9 mouse cellular contexts compared by ENCODE assay signal in genomic region chr10:77530140-77530539, GRCm38 (mm10). TPM values are rescaled to one million over a fixed set of nuclear protein-coding genes. Genes with fewer than 3 reads are reported as not detected.
DNase-seq lines count a peak whose midpoint lies in the region; ATAC-seq and TF ChIP-seq lines count a peak whose summit lies in the region.
"Had no signal": no experiment of that assay in that cellular context is flagged by ENCODE, and none has a peak within 500 bp of the region (broad histone marks: within the 10 kb centered on the region; RNA-seq: fewer than 3 reads in every experiment).

Gene Itgb2 (plus strand): TSS chr10:77530252.

- no peak for DNase-seq in kidney, adult 2 months
- peak; percentile 92 for DNase-seq in thymus, postnatal 14 days
- no peak for DNase-seq in left cerebral cortex, postnatal 4 days
- DNase-seq in layer of hippocampus, postnatal 25 days (ENCODE audit: extremely low spot score in 1 of 2, low spot score in 1 of 2): no peak
- DNase-seq in urinary bladder, postnatal 36 days (ENCODE audit: low spot score in 2 of 2): no peak
- DNase-seq: kidney, postnatal 36 days had no signal

- no peaks in the 10 kb centered on the region for H3K36me3 ChIP-seq in kidney, adult 2 months (ENCODE audit: control insufficient read depth, insufficient read depth, low read length)
- no peaks in the 10 kb centered on the region for H3K36me3 ChIP-seq in kidney, embryonic 16.5 days (ENCODE audit: insufficient read depth, low read length)
- H3K36me3 ChIP-seq in heart, embryonic 15.5 days: no peaks in the 10 kb centered on the region

- no peaks in the 10 kb centered on the region for H3K9me3 ChIP-seq in kidney, embryonic 16.5 days (ENCODE audit: low read length)
- no peaks in the 10 kb centered on the region for H3K9me3 ChIP-seq in heart, embryonic 15.5 days (replicated peaks)

- no peak for TF ChIP-seq CTCF in kidney, adult 2 months (conservative IDR thresholded peaks at IDR 0.05; ENCODE audit: insufficient read depth, insufficient read length, low read depth, low read length)

- ATAC-seq in kidney, embryonic 16.5 days (ENCODE audit: low FRiP score, low TSS enrichment): no peak
- ATAC-seq in heart, embryonic 15.5 days (replicated peaks; ENCODE audit: insufficient number of reproducible peaks, insufficient read depth, low FRiP score, low read depth): no peak
- peak; percentile 83 for ATAC-seq in megakaryocyte, adult 5-6 weeks (ENCODE audit: poor library complexity, severe bottlenecking)

- intact Hi-C loops in left cerebral cortex, postnatal 4 days (cut with DNase I): no loop called here

- H3K4me3 ChIP-seq in kidney, adult 2 months (ENCODE audit: insufficient read depth, low read depth, low read length): no peak within 1 kb of the TSS; the same call in 1 of the 2 replicates
- H3K4me3 ChIP-seq in kidney, embryonic 16.5 days (ENCODE audit: low read length): no peak within 1 kb of the TSS
- H3K4me3 ChIP-seq in heart, embryonic 15.5 days: peak within 1 kb of the TSS; percentile 11; the same call in 1 of the 2 replicates

- no peaks in the 10 kb centered on the region for H3K27me3 ChIP-seq in kidney, adult 2 months (replicated peaks; ENCODE audit: control insufficient read depth, insufficient read depth, low read length)
- H3K27me3 ChIP-seq in kidney, embryonic 16.5 days (ENCODE audit: insufficient read depth, low read length): no peaks in the 10 kb centered on the region
- H3K27me3 ChIP-seq in heart, embryonic 15.5 days: no peaks in the 10 kb centered on the region

- no peak within 1 kb of the TSS for H3K4me2 ChIP-seq in kidney, embryonic 16.5 days (replicated peaks; ENCODE audit: low read depth, low read length)
- 0 out of 2 replicates have a peak within 1 kb of the TSS, but pooled peaks have one; percentile 2 for H3K4me2 ChIP-seq in heart, embryonic 15.5 days

- no peak within 1 kb of the TSS for H3K27ac ChIP-seq in kidney, adult 2 months (ENCODE audit: insufficient read depth, low read depth, low read length)
- H3K27ac ChIP-seq in kidney, embryonic 16.5 days (ENCODE audit: low read length): no peak within 1 kb of the TSS
- peak within 1 kb of the TSS; percentile 21; the same call in 1 of the 2 replicates for H3K27ac ChIP-seq in heart, embryonic 15.5 days

- no peak for TF ChIP-seq POLR2A in kidney, adult 2 months (IDR thresholded peaks at IDR 0.05; ENCODE audit: low read depth, low read length)

- H3K9ac ChIP-seq in kidney, embryonic 16.5 days (replicated peaks; ENCODE audit: low read length): no peak within 1 kb of the TSS
- H3K9ac ChIP-seq in heart, embryonic 15.5 days: no peak within 1 kb of the TSS

- WGBS in kidney, adult 2 months: 53% methylated on average over 9 of the region's 9 CpGs
- WGBS in kidney, embryonic 16.5 days: 59% methylated on average over 9 of the region's 9 CpGs
- WGBS in heart, embryonic 15.5 days: 51% methylated on average over 9 of the region's 9 CpGs

- H3K4me1 ChIP-seq in kidney, adult 2 months (ENCODE audit: control insufficient read depth, insufficient read depth, low read length): no peaks in the 10 kb centered on the region
- no peaks in the 10 kb centered on the region for H3K4me1 ChIP-seq in kidney, embryonic 16.5 days (ENCODE audit: insufficient read depth, low read length)
- H3K4me1 ChIP-seq in heart, embryonic 15.5 days (replicated peaks): peaks cover 21% of the 10 kb centered on the region

RNA-seq across cellular contexts. Expression of gene Itgb2, which starts in this region (rescaled TPM):
- polyA plus RNA-seq in kidney, adult 2 months (2012; rRNA removed): 6.5 and 13.6 TPM in 2 replicates
- polyA plus RNA-seq in kidney, embryonic 16.5 days (2015; fragmentation: Nextera tagmentation; extraction: Ambion mirVana): 1.6 and 1.7 TPM in 2 replicates
- polyA plus RNA-seq in heart, embryonic 15.5 days (2015; fragmentation: Nextera tagmentation; extraction: Ambion mirVana): 2.1 and 6.2 TPM in 2 replicates
- total RNA-seq in megakaryocyte, adult 5-6 weeks (2015): 342 TPM in 2 replicates
- 400 and 419 TPM in 2 replicates for total RNA-seq in megakaryocyte, adult 5-6 weeks (2017)
- 1 to 10 TPM; 1.7 to 2.2 TPM for total RNA-seq in left cerebral cortex, postnatal 4 days (2021)
- 1 to 10 TPM; 3.4 to 4.1 TPM for total RNA-seq in layer of hippocampus, postnatal 25 days (2021)

Comparison
In these comparisons a context has a peak if more than half of its experiments do, and no peak if none do; other contexts are left out.
1. RNA of gene Itgb2 (total RNA-seq): 342 to 419 TPM in megakaryocyte, adult 5-6 weeks; 3.4 to 4.1 TPM in layer of hippocampus, postnatal 25 days and 1.7 to 2.2 TPM in left cerebral cortex, postnatal 4 days; every median in the first group is over 10 times any median in the second.